Mouse (Mus musculus) hindbrain, embryonic 13.5 days (tissue): ENCODE measurements around the gene Chrm3. TPM values are rescaled to one million over a fixed set of nuclear protein-coding genes. Genes with fewer than 3 reads are reported as not detected.

ENCODE experiments used
- ATAC-seq: fragments of 200-750 bp; cut with Nextera tagmentation; 2 replicates; pipeline ENCODE4 v1.8.0; 2017; ENCODE audit warnings: moderate TSS enrichment; ENCODE audit not compliant: low FRiP score
- H3K27ac ChIP-seq: fragments of 300-500 bp; sonication (generic); 2 replicates; pipeline ENCODE4 v1.5.1; 2015; ENCODE audit warnings: inconsistent platforms, mild to moderate bottlenecking, moderate library complexity
- H3K27me3 ChIP-seq: fragments of 300-500 bp; sonication (generic); 2 replicates; pipeline ENCODE4 v1.6.1; 2015; ENCODE audit warnings: mild to moderate bottlenecking, inconsistent platforms
- H3K36me3 ChIP-seq: fragments of 300-500 bp; sonication (generic); 2 replicates; pipeline ENCODE4 v1.6.1; 2015; ENCODE audit warnings: mild to moderate bottlenecking, inconsistent platforms
- H3K4me1 ChIP-seq: fragments of 300-500 bp; sonication (generic); replicated peaks from 2 replicates; pipeline ENCODE4 v1.6.1; 2015; ENCODE audit warnings: inconsistent platforms
- H3K4me2 ChIP-seq: fragments of 300-500 bp; sonication (generic); 2 replicates; pipeline ENCODE4 v1.6.1; 2015; ENCODE audit warnings: inconsistent platforms, mild to moderate bottlenecking, moderate library complexity
- H3K4me3 ChIP-seq: fragments of 300-500 bp; sonication (generic); 2 replicates; pipeline ENCODE4 v1.5.1; 2015; ENCODE audit warnings: mild to moderate bottlenecking, inconsistent platforms
- H3K9ac ChIP-seq: fragments of 300-500 bp; sonication (generic); 2 replicates; pipeline ENCODE4 v1.6.1; 2015; ENCODE audit warnings: mild to moderate bottlenecking, inconsistent platforms
- H3K9me3 ChIP-seq: fragments of 300-500 bp; sonication (generic); 2 replicates; pipeline ENCODE4 v1.6.1; 2016; ENCODE audit warnings: inconsistent platforms
- WGBS: fragments of 180-500 bp; shearing (Covaris S2); methylation state at CpG from one replicate; pipeline ENCODE4 v1.1.7; 2015; 5-methylcytosine and 5-hydroxymethylcytosine counted together
- polyA plus RNA-seq: library from polyadenylated mRNA; unstranded; fragments of >200 nt; fragmentation: Nextera tagmentation; extraction: Ambion mirVana; gene quantifications from 2 replicates; pipeline ENCODE4 v1.2.1, GENCODE M21; 2015

Gene Chrm3
- polyA plus RNA-seq, 1 experiment from 2014 or later: 2.4 TPM

- Histone ChIP-seq H3K4me1 (no peaks in the 10 kb centered on the region; the same call in 1 of the 2 replicates), H3K9ac (no peak overlapping the region), H3K9me3 (no peaks in the 10 kb centered on the region), H3K27me3 (no peaks in the 10 kb centered on the region), H3K4me3 (no peak overlapping the region), H3K4me2 (no peak overlapping the region), H3K27ac (no peak overlapping the region), H3K36me3 (no peaks in the 10 kb centered on the region)
- no peak for ATAC-seq
- 85% methylated on average over 2 of the region's 2 CpGs for WGBS
Measured at GRCm38 (mm10) chr13:9997664-9998328, 362.9 kb downstream of the Chrm3 start.

- no peak overlapping the region for H3K9ac ChIP-seq
- H3K27ac ChIP-seq: no peak overlapping the region
- no peak overlapping the region for H3K4me2 ChIP-seq
- no peaks in the 10 kb centered on the region for H3K9me3 ChIP-seq
- no peak for ATAC-seq
- 90% methylated on average over 1 of the region's 1 CpGs for WGBS
- H3K36me3 ChIP-seq: no peaks in the 10 kb centered on the region
- no peaks in the 10 kb centered on the region for H3K27me3 ChIP-seq
- no peaks in the 10 kb centered on the region; the same call in 1 of the 2 replicates for H3K4me1 ChIP-seq
- H3K4me3 ChIP-seq: no peak overlapping the region
Measured at GRCm38 (mm10) chr13:9995852-9996251, 364.8 kb downstream of the Chrm3 start.

GRCm38 (mm10) chr13:9993571-9993970, 367.1 kb downstream of the Chrm3 start:
- no peaks in the 10 kb centered on the region for H3K27me3 ChIP-seq
- H3K4me2 ChIP-seq: no peak overlapping the region
- H3K4me1 ChIP-seq: no peaks in the 10 kb centered on the region; the same call in 1 of the 2 replicates
- WGBS: 93% methylated on average over 3 of the region's 3 CpGs
- no peak overlapping the region for H3K4me3 ChIP-seq
- no peak for ATAC-seq
- H3K27ac ChIP-seq: no peak overlapping the region
- no peaks in the 10 kb centered on the region for H3K9me3 ChIP-seq
- H3K9ac ChIP-seq: no peak overlapping the region
- no peaks in the 10 kb centered on the region for H3K36me3 ChIP-seq

GRCm38 (mm10) chr13:9992640-9993039, 368.0 kb downstream of the Chrm3 start:
- H3K4me1 ChIP-seq: no peaks in the 10 kb centered on the region
- no peak overlapping the region for H3K9ac ChIP-seq
- no peaks in the 10 kb centered on the region for H3K9me3 ChIP-seq

GRCm38 (mm10) chr13:9985648-9986047, 375.0 kb downstream of the Chrm3 start:
- no peak overlapping the region for H3K4me2 ChIP-seq
- no peak overlapping the region for H3K9ac ChIP-seq
- H3K27me3 ChIP-seq: no peaks in the 10 kb centered on the region
- 72% methylated on average over 6 of the region's 6 CpGs for WGBS
- no peaks in the 10 kb centered on the region for H3K4me1 ChIP-seq
- H3K9me3 ChIP-seq: no peaks in the 10 kb centered on the region
- no peak overlapping the region for H3K27ac ChIP-seq
- no peak for ATAC-seq
- no peaks in the 10 kb centered on the region for H3K36me3 ChIP-seq
- no peak overlapping the region for H3K4me3 ChIP-seq

More at GRCm38 (mm10) chr13:9992640-9993039, 368.0 kb downstream of the Chrm3 start:
- no peak for ATAC-seq
- Histone ChIP-seq H3K27ac (no peak overlapping the region), H3K4me2 (no peak overlapping the region), H3K27me3 (no peaks in the 10 kb centered on the region), H3K4me3 (no peak overlapping the region), H3K36me3 (no peaks in the 10 kb centered on the region)
- 78% methylated on average over 2 of the region's 2 CpGs for WGBS

GRCm38 (mm10) chr13:9983293-9983692, 377.4 kb downstream of the Chrm3 start:
- no peaks in the 10 kb centered on the region for H3K9me3 ChIP-seq
- H3K4me3 ChIP-seq: no peak overlapping the region
- H3K4me1 ChIP-seq: no peaks in the 10 kb centered on the region
- ATAC-seq: no peak
- H3K27ac ChIP-seq: no peak overlapping the region
- no peaks in the 10 kb centered on the region for H3K36me3 ChIP-seq
- no peak overlapping the region for H3K9ac ChIP-seq
- 86% methylated on average over 2 of the region's 2 CpGs for WGBS
- H3K4me2 ChIP-seq: no peak overlapping the region
- H3K27me3 ChIP-seq: no peaks in the 10 kb centered on the region

- 79% methylated on average over 1 of the region's 1 CpGs for WGBS
- H3K4me1 ChIP-seq: no peaks in the 10 kb centered on the region; the same call in 1 of the 2 replicates
Measured at GRCm38 (mm10) chr13:9977699-9978098, 382.9 kb downstream of the Chrm3 start.

GRCm38 (mm10) chr13:9973742-9974321, 386.8 kb downstream of the Chrm3 start:
- Histone ChIP-seq H3K9ac (no peak overlapping the region), H3K27me3 (no peaks in the 10 kb centered on the region), H3K4me2 (no peak overlapping the region), H3K36me3 (no peaks in the 10 kb centered on the region), H3K4me3 (no peak overlapping the region), H3K9me3 (no peaks in the 10 kb centered on the region), H3K27ac (no peak overlapping the region), H3K4me1 (no peaks in the 10 kb centered on the region; the same call in 1 of the 2 replicates)
- no peak for ATAC-seq
- WGBS: 59% methylated on average over 2 of the region's 2 CpGs

More at GRCm38 (mm10) chr13:9977699-9978098, 382.9 kb downstream of the Chrm3 start:
- peak; percentile 80; the same call in 1 of the 2 replicates for ATAC-seq
- Histone ChIP-seq H3K4me2 (no peak overlapping the region), H3K27ac (no peak overlapping the region), H3K9me3 (no peaks in the 10 kb centered on the region), H3K9ac (no peak overlapping the region), H3K4me3 (no peak overlapping the region), H3K36me3 (no peaks in the 10 kb centered on the region), H3K27me3 (no peaks in the 10 kb centered on the region)

- 72% methylated on average over 4 of the region's 4 CpGs for WGBS
- Histone ChIP-seq H3K4me1 (no peaks in the 10 kb centered on the region), H3K36me3 (no peaks in the 10 kb centered on the region), H3K9me3 (no peaks in the 10 kb centered on the region), H3K4me2 (no peak overlapping the region), H3K27me3 (no peaks in the 10 kb centered on the region), H3K4me3 (no peak overlapping the region), H3K27ac (no peak overlapping the region), H3K9ac (no peak overlapping the region)
- ATAC-seq: no peak
Measured at GRCm38 (mm10) chr13:9971845-9972244, 388.8 kb downstream of the Chrm3 start.

- Histone ChIP-seq H3K36me3 (no peaks in the 10 kb centered on the region), H3K4me3 (no peak overlapping the region), H3K4me1 (no peaks in the 10 kb centered on the region), H3K9me3 (no peaks in the 10 kb centered on the region), H3K27me3 (no peaks in the 10 kb centered on the region), H3K4me2 (no peak overlapping the region), H3K27ac (no peak overlapping the region), H3K9ac (no peak overlapping the region)
- no peak for ATAC-seq
Measured at GRCm38 (mm10) chr13:9952619-9953018, 408.0 kb downstream of the Chrm3 start.

GRCm38 (mm10) chr13:9951376-9951775, 409.3 kb downstream of the Chrm3 start:
- no peak overlapping the region for H3K27ac ChIP-seq
- H3K27me3 ChIP-seq: no peaks in the 10 kb centered on the region
- no peak overlapping the region for H3K4me2 ChIP-seq
- ATAC-seq: no peak
- no peaks in the 10 kb centered on the region for H3K9me3 ChIP-seq
- no peak overlapping the region for H3K4me3 ChIP-seq
- WGBS: 92% methylated on average over 1 of the region's 1 CpGs
- H3K4me1 ChIP-seq: no peaks in the 10 kb centered on the region
- H3K36me3 ChIP-seq: no peaks in the 10 kb centered on the region
- H3K9ac ChIP-seq: no peak overlapping the region

- no peak overlapping the region for H3K27ac ChIP-seq
- H3K36me3 ChIP-seq: no peaks in the 10 kb centered on the region
- no peak for ATAC-seq
- 95% methylated on average over 4 of the region's 4 CpGs for WGBS
- H3K4me2 ChIP-seq: no peak overlapping the region
- H3K9me3 ChIP-seq: no peaks in the 10 kb centered on the region
- no peak overlapping the region for H3K9ac ChIP-seq
- no peaks in the 10 kb centered on the region for H3K4me1 ChIP-seq
- no peak overlapping the region for H3K4me3 ChIP-seq
- no peaks in the 10 kb centered on the region for H3K27me3 ChIP-seq
Measured at GRCm38 (mm10) chr13:9949091-9949490, 411.6 kb downstream of the Chrm3 start.

GRCm38 (mm10) chr13:9940186-9940585, 420.5 kb downstream of the Chrm3 start:
- Histone ChIP-seq H3K36me3 (no peaks in the 10 kb centered on the region), H3K9ac (no peak overlapping the region), H3K4me2 (no peak overlapping the region), H3K27me3 (no peaks in the 10 kb centered on the region), H3K27ac (no peak overlapping the region), H3K9me3 (no peaks in the 10 kb centered on the region), H3K4me3 (no peak overlapping the region), H3K4me1 (no peaks in the 10 kb centered on the region)
- ATAC-seq: no peak
- 78% methylated on average over 1 of the region's 1 CpGs for WGBS
